Mouse (Mus musculus): Measurements from ENCODE around the gene Wwc2. TPM values are rescaled to one million over a fixed set of nuclear protein-coding genes. Genes with fewer than 3 reads are reported as not detected.

Wwc2 gene
- polyA plus RNA-seq, 1 experiment from 2014 or later, result 5.1 TPM

GRCm38 (mm10) chr8:47943049-47943448 lies 47.7 kb downstream of the Wwc2 start:
- Histone ChIP-seq H3K27me3 (ENCODE audit: control insufficient read depth, insufficient read depth, low read length) (no peaks in the 10 kb centered on the region), H3K27ac (replicated peaks) (no peak overlapping the region), H3K4me3 (ENCODE audit: low read depth, low read length) (no peak overlapping the region), H3K4me1 (replicated peaks; ENCODE audit: control insufficient read depth, insufficient read depth) (no peaks in the 10 kb centered on the region), H3K4me2 (replicated peaks; ENCODE audit: low read depth) (no peak overlapping the region), H3K9me3 (ENCODE audit: control insufficient read depth, low read length) (no peaks in the 10 kb centered on the region), H3K36me3 (ENCODE audit: control insufficient read depth, insufficient read depth, low read length) (no peaks in the 10 kb centered on the region), H3K9ac (ENCODE audit: low read length) (no peak overlapping the region)
- no peak for ATAC-seq (ENCODE audit: low FRiP score, low TSS enrichment)
- WGBS, result 67% methylated on average over 10 of the region's 10 CpGs
- DNase-seq (ENCODE audit: low spot score), result peak; percentile 29
- TF ChIP-seq CTCF (IDR thresholded peaks at IDR 0.05; ENCODE audit: low read depth), result peak; percentile 54; the same call in 1 of the 2 replicates
- TF ChIP-seq EP300 (optimal IDR thresholded peaks at IDR 0.05), result no peak

DNA sequence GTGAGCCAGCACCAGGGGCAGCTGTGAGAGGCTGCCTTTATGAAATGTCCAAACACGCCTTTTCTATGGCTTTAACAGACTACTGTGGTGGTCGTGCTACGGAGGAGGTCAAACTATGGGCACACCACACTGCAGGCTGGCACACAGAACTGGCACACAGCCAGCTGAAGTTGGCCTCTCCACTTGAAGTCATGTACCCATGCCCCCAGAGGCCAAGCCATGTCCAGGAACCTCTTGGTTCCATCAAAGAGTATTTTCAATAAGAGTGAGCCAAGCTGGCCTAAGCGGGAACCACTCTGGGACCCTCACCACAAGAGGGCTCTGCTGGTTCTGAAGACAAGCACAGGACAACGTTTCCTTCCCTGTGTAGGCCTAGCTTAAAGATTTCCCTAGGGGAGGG lies 49.7 kb downstream of the Wwc2 start:
- H3K9me3 ChIP-seq (ENCODE audit: control insufficient read depth, low read length), result no peaks in the 10 kb centered on the region
- no peak overlapping the region for H3K4me2 ChIP-seq (replicated peaks; ENCODE audit: low read depth)
- TF ChIP-seq EP300 (optimal IDR thresholded peaks at IDR 0.05) (no peak), CTCF (IDR thresholded peaks at IDR 0.05; ENCODE audit: low read depth) (peak; percentile 48)
- H3K4me3 ChIP-seq (ENCODE audit: low read depth, low read length), result no peak overlapping the region
- no peak overlapping the region for H3K9ac ChIP-seq (ENCODE audit: low read length)
- H3K36me3 ChIP-seq (ENCODE audit: control insufficient read depth, insufficient read depth, low read length), result no peaks in the 10 kb centered on the region
- H3K27ac ChIP-seq (replicated peaks), result peak overlapping the region; percentile 71; the same call in 1 of the 2 replicates
- DNase-seq (ENCODE audit: low spot score) (peak; percentile 33), ATAC-seq (ENCODE audit: low FRiP score, low TSS enrichment) (peak; percentile 19; the same call in 1 of the 2 replicates)
- no peaks in the 10 kb centered on the region for H3K27me3 ChIP-seq (ENCODE audit: control insufficient read depth, insufficient read depth, low read length)
- H3K4me1 ChIP-seq (replicated peaks; ENCODE audit: control insufficient read depth, insufficient read depth), result no peaks in the 10 kb centered on the region
- 44% methylated on average over 5 of the region's 5 CpGs for WGBS

GRCm38 (mm10) chr8:47939933-47940870 lies 50.5 kb downstream of the Wwc2 start:
- DNase-seq (ENCODE audit: low spot score) (peak; percentile 56), ATAC-seq (ENCODE audit: low FRiP score, low TSS enrichment) (0 out of 2 replicates have a peak, but pooled peaks have one; percentile 54)
- Histone ChIP-seq H3K4me1 (replicated peaks; ENCODE audit: control insufficient read depth, insufficient read depth) (no peaks in the 10 kb centered on the region), H3K4me3 (ENCODE audit: low read depth, low read length) (no peak overlapping the region), H3K36me3 (ENCODE audit: control insufficient read depth, insufficient read depth, low read length) (no peaks in the 10 kb centered on the region), H3K27me3 (ENCODE audit: control insufficient read depth, insufficient read depth, low read length) (no peaks in the 10 kb centered on the region), H3K9me3 (ENCODE audit: control insufficient read depth, low read length) (no peaks in the 10 kb centered on the region), H3K9ac (ENCODE audit: low read length) (no peak overlapping the region), H3K27ac (replicated peaks) (peak overlapping the region; percentile 71), H3K4me2 (replicated peaks; ENCODE audit: low read depth) (no peak overlapping the region)
- no peak for TF ChIP-seq EP300 (optimal IDR thresholded peaks at IDR 0.05)
- WGBS, result 45% methylated on average over 10 of the region's 10 CpGs

- H3K27ac ChIP-seq (replicated peaks), result no peak overlapping the region
- DNase-seq (ENCODE audit: low spot score), result no peak
- no peaks in the 10 kb centered on the region for H3K4me1 ChIP-seq (replicated peaks; ENCODE audit: control insufficient read depth, insufficient read depth)
- H3K4me2 ChIP-seq (replicated peaks; ENCODE audit: low read depth), result no peak overlapping the region
- 55% methylated on average over 7 of the region's 7 CpGs for WGBS
- H3K36me3 ChIP-seq (ENCODE audit: control insufficient read depth, insufficient read depth, low read length), result no peaks in the 10 kb centered on the region
- H3K9me3 ChIP-seq (ENCODE audit: control insufficient read depth, low read length), result no peaks in the 10 kb centered on the region
- H3K27me3 ChIP-seq (ENCODE audit: control insufficient read depth, insufficient read depth, low read length), result no peaks in the 10 kb centered on the region
- H3K4me3 ChIP-seq (ENCODE audit: low read depth, low read length), result no peak overlapping the region
- H3K9ac ChIP-seq (ENCODE audit: low read length), result no peak overlapping the region
- ATAC-seq (ENCODE audit: low FRiP score, low TSS enrichment), result no peak
- TF ChIP-seq EP300 (optimal IDR thresholded peaks at IDR 0.05) (no peak), CTCF (IDR thresholded peaks at IDR 0.05; ENCODE audit: low read depth) (no peak)
Observed at GRCm38 (mm10) chr8:47939217-47939616, 51.5 kb downstream of the Wwc2 start.

DNA sequence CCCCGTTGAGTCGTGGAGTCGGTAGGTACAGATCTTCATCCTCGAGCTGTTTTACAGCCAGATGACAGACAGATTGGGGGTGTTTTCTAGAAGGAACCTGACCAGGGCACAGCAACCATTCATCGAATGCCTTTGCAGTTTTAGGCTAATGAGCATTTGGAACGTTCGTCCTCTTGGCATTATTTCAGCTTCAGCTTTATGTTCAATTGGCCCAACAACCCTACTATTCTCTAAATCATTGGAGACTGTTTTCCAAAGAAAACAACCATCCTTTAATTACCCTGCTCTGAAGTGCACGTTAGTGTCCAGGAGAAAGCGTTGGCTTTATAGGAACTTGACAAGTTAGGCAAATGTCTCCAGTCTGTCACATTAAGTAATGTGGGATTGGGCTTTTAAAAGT lies 54.3 kb downstream of the Wwc2 start:
- 58% methylated on average over 9 of the region's 9 CpGs for WGBS

GRCm38 (mm10) chr8:47935461-47935860 lies 55.3 kb downstream of the Wwc2 start:
- peaks cover 4% of the 10 kb centered on the region for H3K4me1 ChIP-seq (replicated peaks; ENCODE audit: control insufficient read depth, insufficient read depth)
- no peak for ATAC-seq (ENCODE audit: low FRiP score, low TSS enrichment)
- no peak overlapping the region for H3K4me3 ChIP-seq (ENCODE audit: low read depth, low read length)
- WGBS, result 69% methylated on average over 5 of the region's 5 CpGs
- no peak overlapping the region for H3K9ac ChIP-seq (ENCODE audit: low read length)
- H3K27ac ChIP-seq (replicated peaks), result no peak overlapping the region
- no peaks in the 10 kb centered on the region for H3K9me3 ChIP-seq (ENCODE audit: control insufficient read depth, low read length)
- H3K27me3 ChIP-seq (ENCODE audit: control insufficient read depth, insufficient read depth, low read length), result no peaks in the 10 kb centered on the region
- no peak for DNase-seq (ENCODE audit: low spot score)
- H3K4me2 ChIP-seq (replicated peaks; ENCODE audit: low read depth), result no peak overlapping the region
- TF ChIP-seq CTCF (IDR thresholded peaks at IDR 0.05; ENCODE audit: low read depth) (no peak), EP300 (optimal IDR thresholded peaks at IDR 0.05) (no peak)
- H3K36me3 ChIP-seq (ENCODE audit: control insufficient read depth, insufficient read depth, low read length), result no peaks in the 10 kb centered on the region

More for the DNA sequence above, 54.3 kb downstream of the Wwc2 start:
- Histone ChIP-seq H3K4me2 (replicated peaks; ENCODE audit: low read depth) (no peak overlapping the region), H3K27ac (replicated peaks) (no peak overlapping the region), H3K4me3 (ENCODE audit: low read depth, low read length) (no peak overlapping the region), H3K27me3 (ENCODE audit: control insufficient read depth, insufficient read depth, low read length) (no peaks in the 10 kb centered on the region), H3K9ac (ENCODE audit: low read length) (no peak overlapping the region), H3K36me3 (ENCODE audit: control insufficient read depth, insufficient read depth, low read length) (no peaks in the 10 kb centered on the region), H3K9me3 (ENCODE audit: control insufficient read depth, low read length) (no peaks in the 10 kb centered on the region), H3K4me1 (replicated peaks; ENCODE audit: control insufficient read depth, insufficient read depth) (peaks cover 4% of the 10 kb centered on the region)
- ATAC-seq (ENCODE audit: low FRiP score, low TSS enrichment) (no peak), DNase-seq (ENCODE audit: low spot score) (no peak)
- TF ChIP-seq CTCF (IDR thresholded peaks at IDR 0.05; ENCODE audit: low read depth) (no peak), EP300 (optimal IDR thresholded peaks at IDR 0.05) (no peak)
